Mouse (Mus musculus): ENCODE data around the gene Olfr166.
"Not testable (repeated sequence)": the region's sequence is repeated elsewhere in the genome, so short reads cannot be mapped to it uniquely, and the experiment has no call there.

Olfr166 gene

GRCm38 (mm10) chr16:19483394-19483793 lies at the start of gene Olfr166:
Gene Olfr166 (plus strand): TSS chr16:19483694.
- no peak for DNase-seq (ENCODE audit: low spot score in 2 of 2)

GRCm38 (mm10) chr16:19458741-19459140 lies 24.8 kb upstream of the Olfr166 start:
- not testable (repeated sequence) for DNase-seq (ENCODE audit: low spot score in 2 of 2)

- DNase-seq (ENCODE audit: low spot score in 2 of 2) = no peak
Observed at GRCm38 (mm10) chr16:19464365-19464764, 19.1 kb upstream of the Olfr166 start.

DNA sequence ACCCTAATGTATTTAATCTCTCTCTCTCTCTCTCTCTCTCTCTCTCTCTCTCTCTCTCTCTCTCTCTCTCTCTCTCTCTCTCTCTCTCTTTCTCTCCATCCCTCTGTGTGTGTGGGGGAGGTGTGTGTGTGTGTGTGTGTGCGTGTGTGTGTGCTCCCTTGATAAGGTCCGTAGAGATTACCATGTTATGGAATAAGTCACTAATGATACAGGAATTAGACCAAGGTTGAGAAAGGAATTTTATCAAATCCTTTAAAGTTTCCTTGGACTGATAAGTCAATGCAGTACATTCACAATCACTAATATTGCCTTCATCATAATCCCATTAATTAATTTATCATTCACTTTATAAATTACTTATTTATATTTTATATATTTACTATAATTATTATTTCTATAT lies 38.7 kb downstream of the Olfr166 start, which contains the start of gene Olfr167:
Olfr167 (minus strand) TSS at position 101 of the 400 bp plus-strand sequence.
- DNase-seq (ENCODE audit: low spot score in 2 of 2) = no peak

DNA sequence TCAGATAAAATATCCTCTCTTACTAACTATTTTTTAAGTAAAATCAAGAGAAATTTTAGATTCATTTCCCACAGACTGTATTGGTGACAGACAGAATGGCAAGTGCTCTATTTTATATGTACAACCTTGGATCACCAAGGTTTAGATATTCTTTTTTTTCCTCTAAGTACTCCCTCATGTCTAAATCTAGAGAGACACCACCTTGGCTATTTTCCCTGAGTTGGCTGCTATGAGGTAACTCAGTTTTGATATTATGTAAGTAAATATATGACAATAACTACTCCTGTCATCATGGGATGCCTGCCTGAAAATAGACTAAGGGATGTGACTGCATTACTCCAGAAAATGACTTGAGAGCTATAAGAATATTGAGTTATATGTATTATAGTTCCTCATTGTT lies 52.0 kb downstream of the Olfr166 start, which contains the start of gene Olfr168:
Olfr168 (minus strand) TSS at position 101 of the 400 bp plus-strand sequence.
- DNase-seq (ENCODE audit: low spot score in 2 of 2) = no peak

Data from urinary bladder, adult 18-20 months (tissue).